Mouse (Mus musculus) urinary bladder, postnatal 4 days (tissue): ENCODE measurements around the gene Gm12886.

Experiments
- DNase-seq, 2 experiments: peaks; one replicate each; pipeline ENCODE4 v3.0.0; 2021 to 2022; ENCODE audit warnings: low spot score in 2 of 2

The Gm12886 gene

GRCm38 (mm10) chr4:121422999-121423398 is at the start of gene Gm12886:
Gene Gm12886 (minus strand): TSS chr4:121423099.
- no peak for DNase-seq
